In genomic region chr9:67220388-67220787, GRCm38 (mm10) we compare ENCODE assay signal across 9 mouse cellular contexts.
DNase-seq lines count a peak whose midpoint lies in the region; ATAC-seq and TF ChIP-seq lines count a peak whose summit lies in the region.
"Had no signal": no experiment of that assay in that cellular context is flagged by ENCODE, and none has a peak within 500 bp of the region (broad histone marks: within the 10 kb centered on the region; RNA-seq: fewer than 3 reads in every experiment).

No protein-coding gene starts in this region.

- peak; percentile 5 to 6 for DNase-seq in cerebellum, postnatal 36 days
- DNase-seq in cerebellum, adult 11 months = no peak
- DNase-seq in liver = peak; percentile 36
- DNase-seq in liver, embryonic 11.5 days (ENCODE audit: low spot score) = no peak
- peak; percentile 48 for DNase-seq in lung, postnatal 36 days
- DNase-seq in ovary, postnatal 14 days (ENCODE audit: low spot score) = no peak
- no peak for DNase-seq in right cerebral cortex, adult 18-20 months

- no peak overlapping the region for H3K4me3 ChIP-seq in liver, embryonic 11.5 days (ENCODE audit: low read depth, low read length)
- no peak overlapping the region for H3K4me3 ChIP-seq in bone marrow, adult 2 months (replicated peaks; ENCODE audit: control insufficient read depth, low read depth, low read length)
- H3K4me3 ChIP-seq: megakaryocyte, embryonic 14.5 days had no signal

- no peak for TF ChIP-seq POLR2A in bone marrow, adult 2 months (IDR thresholded peaks at IDR 0.05; ENCODE audit: borderline replicate concordance, control insufficient read depth, low read depth, low read length)

- ATAC-seq in liver, embryonic 11.5 days (replicated peaks; ENCODE audit: low FRiP score) = no peak

- H3K27me3 ChIP-seq in liver, embryonic 11.5 days (replicated peaks; ENCODE audit: control insufficient read depth, insufficient read depth, low read length) = no peaks in the 10 kb centered on the region

- H3K9me3 ChIP-seq in liver, embryonic 11.5 days (ENCODE audit: control insufficient read depth, low read length) = no peaks in the 10 kb centered on the region
- H3K9me3 ChIP-seq: megakaryocyte, embryonic 14.5 days had no signal

- peak; percentile 45 for TF ChIP-seq CTCF in bone marrow, adult 2 months (IDR thresholded peaks at IDR 0.05; ENCODE audit: control insufficient read depth, insufficient read depth, low read length)

- 48% methylated on average over 3 of the region's 3 CpGs for WGBS in liver, embryonic 11.5 days
- WGBS in bone marrow, adult 2 months = 58% methylated on average over 3 of the region's 3 CpGs

- H3K9ac ChIP-seq in liver, embryonic 11.5 days (ENCODE audit: low read depth, low read length) = no peak overlapping the region

- H3K27ac ChIP-seq in liver, embryonic 11.5 days (ENCODE audit: low read depth, low read length) = no peak overlapping the region
- H3K27ac ChIP-seq in bone marrow, adult 2 months (ENCODE audit: control insufficient read depth, insufficient read depth, low read depth, low read length, poor library complexity) = no peak overlapping the region

- H3K4me2 ChIP-seq in liver, embryonic 11.5 days = no peak overlapping the region

- no peaks in the 10 kb centered on the region for H3K36me3 ChIP-seq in liver, embryonic 11.5 days (ENCODE audit: control insufficient read depth, insufficient read depth, low read length)

- H3K4me1 ChIP-seq in liver, embryonic 11.5 days (replicated peaks; ENCODE audit: control insufficient read depth, insufficient read depth, low read length) = no peaks in the 10 kb centered on the region
- H3K4me1 ChIP-seq in bone marrow, adult 2 months (ENCODE audit: control insufficient read depth, insufficient read depth, low read length) = no peaks in the 10 kb centered on the region
- H3K4me1 ChIP-seq: megakaryocyte, embryonic 14.5 days had no signal

Comparison
In these comparisons a context has a peak if more than half of its experiments do, and no peak if none do; other contexts are left out.
1. DNase-seq: peak in cerebellum, postnatal 36 days (2 of 2), liver (single experiment) and lung, postnatal 36 days (single experiment); none in cerebellum, adult 11 months (single experiment), liver, embryonic 11.5 days (single experiment), ovary, postnatal 14 days (single experiment) and right cerebral cortex, adult 18-20 months (single experiment).